Mouse (Mus musculus) neutrophil, adult 5-6 weeks (primary cell): Measurements from ENCODE around the gene Irx3. TPM values are rescaled to one million over a fixed set of nuclear protein-coding genes. Genes with fewer than 3 reads are reported as not detected.

ENCODE experiments used
- ATAC-seq: fragments of 151-379, 151-347 bp; 2 replicates; pipeline ENCODE4 v1.8.0; 2017; ENCODE audit warnings: mild to moderate bottlenecking, moderate TSS enrichment; ENCODE audit not compliant: insufficient number of reproducible peaks, poor library complexity, low FRiP score, severe bottlenecking; ENCODE audit errors: extremely low read depth
- total RNA-seq: library from RNA; stranded (forward); fragments of 200-1000 nt; gene quantifications from 2 replicates; pipeline ENCODE4 v1.2.3, GENCODE M21; 2017

Irx3 gene
- total RNA-seq, 1 experiment from 2014 or later = not detected

DNA sequence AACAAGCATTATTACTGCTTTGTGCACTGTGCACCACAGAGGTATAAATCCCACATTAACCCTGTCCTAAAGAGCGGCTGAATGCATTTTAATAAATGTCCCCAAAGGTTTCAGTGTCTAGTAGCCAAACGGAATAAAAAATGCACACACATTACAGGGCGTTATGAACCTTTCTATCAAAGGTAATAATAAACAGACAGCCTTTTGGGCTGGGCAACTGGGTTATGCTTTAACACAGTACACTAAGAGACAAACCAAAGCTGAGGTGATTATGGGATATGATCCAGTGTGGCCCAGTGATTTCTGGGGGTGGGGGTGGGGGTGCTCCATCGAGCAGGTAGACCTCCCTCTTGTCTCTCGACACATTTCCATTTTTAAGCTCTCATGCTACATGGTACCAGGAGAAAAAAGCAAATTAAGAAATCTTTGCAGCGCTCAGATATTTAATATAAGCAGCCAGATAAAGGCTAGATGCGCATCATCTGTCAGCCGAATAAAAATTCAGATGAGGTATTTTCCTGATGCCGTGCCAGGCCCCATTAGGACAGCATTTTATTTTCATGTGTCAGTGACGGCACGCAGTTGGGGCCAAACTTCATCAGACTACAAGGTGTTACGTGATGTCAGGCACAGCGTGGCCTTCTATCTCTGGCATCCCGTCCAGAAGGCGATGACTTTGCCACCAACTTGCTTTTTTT is 51.6 kb downstream of the Irx3 start:
- no peak for ATAC-seq

GRCm38 (mm10) chr8:91749412-91749811 is 52.5 kb downstream of the Irx3 start:
- ATAC-seq = no peak
